ENCODE assay signal across 7 mouse cellular contexts in the genomic region with DNA sequence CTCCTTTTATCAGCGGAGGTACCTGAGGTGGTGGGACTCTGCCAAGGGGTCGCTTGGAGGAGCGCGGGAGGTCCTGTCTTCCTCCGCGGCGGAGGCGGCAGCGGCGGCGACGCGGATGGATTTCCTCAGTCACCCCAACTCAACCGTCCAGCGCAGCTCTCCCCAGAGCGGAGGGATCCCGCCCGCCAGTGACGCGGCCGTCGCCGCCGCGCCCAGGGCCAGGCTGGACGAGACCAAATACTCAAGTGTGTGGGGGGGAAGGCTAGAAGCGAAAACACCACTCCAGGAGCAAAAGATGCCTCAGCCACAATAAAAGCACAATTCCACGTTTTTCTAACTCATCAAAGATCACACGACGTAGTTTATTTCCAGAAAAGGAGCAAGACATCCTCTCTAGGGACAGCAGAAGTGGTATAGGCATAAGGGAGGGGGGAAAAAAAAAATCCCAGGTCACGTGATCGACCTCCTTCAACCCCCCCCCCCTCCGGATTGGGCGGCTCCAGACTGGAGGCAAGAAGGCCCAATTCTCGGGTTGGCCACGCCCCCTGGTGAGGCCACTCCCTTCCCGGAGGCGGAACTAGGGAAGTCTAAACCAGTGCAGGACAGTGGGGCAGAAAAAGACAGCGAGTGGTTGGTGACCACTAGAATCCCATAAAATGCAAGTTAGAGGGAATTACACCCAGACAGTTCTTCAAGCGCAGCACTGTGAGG. TPM values are rescaled to one million over a fixed set of nuclear protein-coding genes. Genes with fewer than 3 reads are reported as not detected.
DNase-seq lines count a peak whose midpoint lies in the region; ATAC-seq lines count a peak whose summit lies in the region.

A gene (minus strand): TSS at position 126 of the 711 bp plus-strand sequence.
A gene (minus strand): TSS at position 394 of the 711 bp plus-strand sequence.

- no peaks in the 10 kb centered on the region for H3K9me3 ChIP-seq in intestine, embryonic 15.5 days
- no peaks in the 10 kb centered on the region for H3K9me3 ChIP-seq in midbrain, embryonic 10.5 days (replicated peaks)

- peak within 1 kb of the TSS; percentile 87 for H3K4me3 ChIP-seq in intestine, embryonic 15.5 days (replicated peaks)
- H3K4me3 ChIP-seq in midbrain, embryonic 10.5 days: peak within 1 kb of the TSS; percentile 95

- intact Hi-C loops in gastrocnemius, postnatal 36 days (cut with DNase I): loop anchor here (2.0 to 5.0 kb wide), 3 partner anchors 68 to 244 kb away; a partner anchor contains a TSS
- intact Hi-C loops in left cerebral cortex, postnatal 25 days (cut with DNase I): loop anchor here (1.0 to 10.0 kb wide), 7 partner anchors 20 to 498 kb away; a partner anchor contains a TSS

- H3K36me3 ChIP-seq in intestine, embryonic 15.5 days: peaks cover 16% of the 10 kb centered on the region
- H3K36me3 ChIP-seq in midbrain, embryonic 10.5 days: peaks cover 24% of the 10 kb centered on the region

- peak within 1 kb of the TSS; percentile 78 for H3K4me2 ChIP-seq in intestine, embryonic 15.5 days (replicated peaks)

- peak within 1 kb of the TSS; percentile 91 for H3K27ac ChIP-seq in intestine, embryonic 15.5 days
- peak within 1 kb of the TSS; percentile 99 for H3K27ac ChIP-seq in midbrain, embryonic 10.5 days (replicated peaks)

- H3K4me1 ChIP-seq in intestine, embryonic 15.5 days (replicated peaks): peaks cover 18% of the 10 kb centered on the region
- H3K4me1 ChIP-seq in midbrain, embryonic 10.5 days: peaks cover 47% of the 10 kb centered on the region

- peak within 1 kb of the TSS; percentile 77 for H3K9ac ChIP-seq in intestine, embryonic 15.5 days

- WGBS in intestine, embryonic 15.5 days: 0% methylated on average over 39 of the region's 40 CpGs
- WGBS in midbrain, embryonic 10.5 days: under 1% methylated on average over 40 of the region's 40 CpGs

- H3K27me3 ChIP-seq in intestine, embryonic 15.5 days (replicated peaks): no peaks in the 10 kb centered on the region
- H3K27me3 ChIP-seq in midbrain, embryonic 10.5 days (ENCODE audit: low read depth, poor library complexity, severe bottlenecking): no peaks in the 10 kb centered on the region

- peak; percentile 87 for ATAC-seq in intestine, embryonic 15.5 days

- peak; percentile 99 for DNase-seq in adrenal gland, adult 2 months
- peak; percentile 98 for DNase-seq in embryo, embryonic 11.5 days (ENCODE audit: low read depth, low spot score)
- DNase-seq in gastrocnemius, postnatal 36 days: peak; percentile 97 to 100
- DNase-seq in left cerebral cortex, postnatal 25 days (ENCODE audit: low spot score in 2 of 2): peak; percentile 98
- peak; percentile 97 for DNase-seq in midbrain, embryonic 10.5 days (ENCODE audit: low spot score)
- peak; percentile 97 for DNase-seq in right cerebral cortex, postnatal 4 days

RNA-seq across cellular contexts. Expression of the first gene that starts in this region (rescaled TPM):
- not detected for total RNA-seq in adrenal gland, adult 2 months (2021)
- not detected in 2 replicates for polyA plus RNA-seq in adrenal gland, adult 2 months (2012; rRNA removed)
- not detected for total RNA-seq in gastrocnemius, postnatal 36 days (2021)
- polyA plus RNA-seq in intestine, embryonic 15.5 days (2015; fragmentation: Nextera tagmentation; extraction: Ambion mirVana): 0.42 and 0.63 TPM in 2 replicates
- total RNA-seq in left cerebral cortex, postnatal 25 days (2021): not detected
- 2.6 and 5.5 TPM in 2 replicates for polyA plus RNA-seq in midbrain, embryonic 10.5 days (2016; fragmentation: Nextera tagmentation; extraction: Ambion mirVana)

RNA-seq across cellular contexts. Expression of the second gene that starts in this region (rescaled TPM):
- total RNA-seq in adrenal gland, adult 2 months (2021): 100 to 1,000 TPM; 553 to 611 TPM
- polyA plus RNA-seq in adrenal gland, adult 2 months (2012; rRNA removed): 1,578 and 1,712 TPM in 2 replicates
- total RNA-seq in gastrocnemius, postnatal 36 days (2021): 100 to 1,000 TPM; 107 to 129 TPM
- 341 and 386 TPM in 2 replicates for polyA plus RNA-seq in intestine, embryonic 15.5 days (2015; fragmentation: Nextera tagmentation; extraction: Ambion mirVana)
- 100 to 1,000 TPM; 662 to 684 TPM for total RNA-seq in left cerebral cortex, postnatal 25 days (2021)
- 400 and 414 TPM in 2 replicates for polyA plus RNA-seq in midbrain, embryonic 10.5 days (2016; fragmentation: Nextera tagmentation; extraction: Ambion mirVana)

Comparison
In these comparisons a context has a peak if more than half of its experiments do, and no peak if none do; other contexts are left out.
1. Peak in every context shown above with its lines: DNase-seq, ATAC-seq, H3K4me3 ChIP-seq and H3K27ac ChIP-seq.
2. RNA of the second gene that starts in this region (total RNA-seq): 662 to 684 TPM in left cerebral cortex, postnatal 25 days and 553 to 611 TPM in adrenal gland, adult 2 months; 107 to 129 TPM in gastrocnemius, postnatal 36 days; every median in the first group is over 4 times any median in the second.